Mouse (Mus musculus): Measurements from ENCODE around the gene Fam53b.

DNA sequence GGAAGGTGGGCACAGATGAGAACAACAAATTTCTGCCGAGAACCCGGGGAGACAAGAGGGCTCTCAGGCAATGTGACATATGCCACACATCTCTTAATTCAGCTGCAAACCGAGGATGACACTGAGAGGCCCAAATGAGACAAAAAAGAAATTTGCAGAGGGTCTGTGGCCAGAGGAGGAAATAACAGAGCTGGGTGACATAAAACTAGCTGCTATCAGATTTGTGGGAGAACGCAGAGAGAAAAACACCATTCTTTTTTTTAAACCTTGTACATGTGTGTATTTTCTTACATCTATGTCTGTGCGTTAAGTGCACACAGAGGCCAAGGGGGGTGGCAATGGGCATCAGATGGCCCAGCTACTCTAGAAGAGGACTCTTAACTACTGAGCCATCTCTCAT lies 18.5 kb downstream of the Fam53b start:
- TF ChIP-seq CTCF (IDR thresholded peaks at IDR 0.05; ENCODE audit: low read depth) (no peak), EP300 (IDR thresholded peaks at IDR 0.05; ENCODE audit: low read depth) (no peak)

All from liver, embryonic 14.5 days (tissue).